Mouse (Mus musculus) intestine, embryonic 15.5 days (tissue): Measurements from ENCODE around the gene Dmrtb1. TPM values are rescaled to one million over a fixed set of nuclear protein-coding genes. Genes with fewer than 3 reads are reported as not detected.

Source experiments
- ATAC-seq: fragments of 200-750 bp; cut with Nextera tagmentation; 2 replicates; pipeline ENCODE4 v1.8.0; 2017; ENCODE audit warnings: moderate TSS enrichment, moderate library complexity
- H3K27ac ChIP-seq: fragments of 300-500 bp; sonication (generic); 2 replicates; pipeline ENCODE4 v1.5.1; 2015; ENCODE audit warnings: mild to moderate bottlenecking, inconsistent platforms
- H3K27me3 ChIP-seq: fragments of 300-500 bp; sonication (generic); replicated peaks from 2 replicates; pipeline ENCODE4 v1.6.1; 2015; ENCODE audit warnings: inconsistent platforms
- H3K36me3 ChIP-seq: fragments of 300-500 bp; sonication (generic); 2 replicates; pipeline ENCODE4 v1.6.1; 2015; ENCODE audit warnings: inconsistent platforms
- H3K4me1 ChIP-seq: fragments of 300-500 bp; sonication (generic); replicated peaks from 2 replicates; pipeline ENCODE4 v1.6.1; 2015; ENCODE audit warnings: inconsistent platforms
- H3K4me2 ChIP-seq: fragments of 300-500 bp; sonication (generic); replicated peaks from 2 replicates; pipeline ENCODE4 v1.6.1; 2015; ENCODE audit warnings: mild to moderate bottlenecking, inconsistent platforms
- H3K4me3 ChIP-seq: fragments of 300-500 bp; sonication (generic); replicated peaks from 2 replicates; pipeline ENCODE4 v1.5.1; 2015; ENCODE audit warnings: inconsistent platforms
- H3K9ac ChIP-seq: fragments of 300-500 bp; sonication (generic); 2 replicates; pipeline ENCODE4 v1.6.1; 2015; ENCODE audit warnings: inconsistent platforms
- H3K9me3 ChIP-seq: fragments of 300-500 bp; sonication (generic); 2 replicates; pipeline ENCODE4 v1.6.1; 2016; ENCODE audit warnings: inconsistent platforms
- WGBS: fragments of 180-500 bp; shearing (Covaris S2); methylation state at CpG from one replicate; pipeline ENCODE4 v1.1.7; 2015; 5-methylcytosine and 5-hydroxymethylcytosine counted together
- polyA plus RNA-seq: library from polyadenylated mRNA; unstranded; fragments of >200 nt; fragmentation: Nextera tagmentation; extraction: Ambion mirVana; gene quantifications from 2 replicates; pipeline ENCODE4 v1.2.1, GENCODE M21; 2015

Dmrtb1 gene
- polyA plus RNA-seq, 1 experiment from 2014 or later = not detected

GRCm38 (mm10) chr4:107674322-107674644 is 9.7 kb downstream of the Dmrtb1 start:
- no peak overlapping the region for H3K27ac ChIP-seq
- H3K27me3 ChIP-seq = 0 out of 2 replicates have a peak, but pooled peaks cover 5% of the 10 kb centered on the region
- H3K4me1 ChIP-seq = no peaks in the 10 kb centered on the region; the same call in 1 of the 2 replicates
- H3K36me3 ChIP-seq = no peaks in the 10 kb centered on the region
- no peak for ATAC-seq
- H3K9ac ChIP-seq = no peak overlapping the region
- WGBS = 28% methylated on average over 5 of the region's 5 CpGs
- H3K9me3 ChIP-seq = no peaks in the 10 kb centered on the region
- 0 out of 2 replicates have a peak overlapping the region, but pooled peaks have one; percentile 17 for H3K4me2 ChIP-seq
- no peak overlapping the region for H3K4me3 ChIP-seq

- Histone ChIP-seq H3K27me3 (0 out of 2 replicates have a peak, but pooled peaks cover 5% of the 10 kb centered on the region), H3K4me3 (no peak overlapping the region), H3K9me3 (no peaks in the 10 kb centered on the region), H3K36me3 (no peaks in the 10 kb centered on the region), H3K27ac (no peak overlapping the region), H3K9ac (no peak overlapping the region), H3K4me1 (no peaks in the 10 kb centered on the region; the same call in 1 of the 2 replicates), H3K4me2 (0 out of 2 replicates have a peak overlapping the region, but pooled peaks have one; percentile 17)
- ATAC-seq = peak; percentile 92
- WGBS = 20% methylated on average over 23 of the region's 23 CpGs
These were observed 10.2 kb downstream of the Dmrtb1 start for GRCm38 (mm10) chr4:107673638-107674321.

- H3K4me2 ChIP-seq = no peak overlapping the region
- H3K9me3 ChIP-seq = no peaks in the 10 kb centered on the region
- no peak for ATAC-seq
- H3K27ac ChIP-seq = no peak overlapping the region
- no peaks in the 10 kb centered on the region for H3K36me3 ChIP-seq
- H3K27me3 ChIP-seq = 0 out of 2 replicates have a peak, but pooled peaks cover 5% of the 10 kb centered on the region
- no peak overlapping the region for H3K4me3 ChIP-seq
- WGBS = 62% methylated on average over 5 of the region's 5 CpGs
- H3K9ac ChIP-seq = no peak overlapping the region
- no peaks in the 10 kb centered on the region; the same call in 1 of the 2 replicates for H3K4me1 ChIP-seq
These were observed 13.3 kb downstream of the Dmrtb1 start for GRCm38 (mm10) chr4:107670731-107671130.

GRCm38 (mm10) chr4:107668514-107668913 is 15.5 kb downstream of the Dmrtb1 start:
- Histone ChIP-seq H3K27ac (no peak overlapping the region), H3K27me3 (0 out of 2 replicates have a peak, but pooled peaks cover 5% of the 10 kb centered on the region), H3K4me2 (no peak overlapping the region), H3K9ac (no peak overlapping the region), H3K9me3 (no peaks in the 10 kb centered on the region), H3K36me3 (no peaks in the 10 kb centered on the region), H3K4me3 (no peak overlapping the region), H3K4me1 (no peaks in the 10 kb centered on the region)
- WGBS = 79% methylated on average over 2 of the region's 2 CpGs
- no peak for ATAC-seq

DNA sequence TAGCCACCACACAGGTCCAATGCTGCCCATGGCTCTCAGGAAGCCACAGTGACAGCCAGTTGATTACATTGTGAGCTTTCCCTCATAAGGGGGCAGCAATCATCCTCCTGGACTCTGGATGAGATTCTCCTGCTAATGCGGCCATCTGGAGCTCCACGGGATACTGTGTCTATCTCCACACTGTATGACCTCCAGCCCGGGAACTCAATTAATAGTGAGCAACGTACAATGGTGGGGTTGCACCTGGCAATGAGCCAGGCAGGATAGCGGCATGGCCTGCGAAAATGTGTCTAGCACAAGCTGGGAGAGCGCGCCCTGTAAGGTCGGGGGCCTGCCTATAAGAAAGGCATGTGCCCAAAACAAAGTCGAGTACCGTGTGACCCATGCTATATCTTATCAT is 23.4 kb downstream of the Dmrtb1 start:
- no peak overlapping the region for H3K4me2 ChIP-seq
- no peaks in the 10 kb centered on the region; the same call in 1 of the 2 replicates for H3K27me3 ChIP-seq
- no peaks in the 10 kb centered on the region for H3K36me3 ChIP-seq
- ATAC-seq = no peak
- H3K9me3 ChIP-seq = no peaks in the 10 kb centered on the region
- WGBS = 91% methylated on average over 11 of the region's 11 CpGs
- H3K4me3 ChIP-seq = no peak overlapping the region
- no peak overlapping the region for H3K9ac ChIP-seq
- H3K27ac ChIP-seq = no peak overlapping the region
- 0 out of 2 replicates have a peak, but pooled peaks cover 2% of the 10 kb centered on the region for H3K4me1 ChIP-seq

- H3K9ac ChIP-seq = no peak overlapping the region
- no peak overlapping the region for H3K4me3 ChIP-seq
- WGBS = 60% methylated on average over 5 of the region's 5 CpGs
- no peak; the same call in 1 of the 2 replicates for ATAC-seq
- no peak overlapping the region for H3K4me2 ChIP-seq
- no peak overlapping the region for H3K27ac ChIP-seq
- no peaks in the 10 kb centered on the region for H3K36me3 ChIP-seq
- no peaks in the 10 kb centered on the region for H3K9me3 ChIP-seq
- H3K4me1 ChIP-seq = peaks cover 2% of the 10 kb centered on the region; the same call in 1 of the 2 replicates
- peaks cover 3% of the 10 kb centered on the region; the same call in 1 of the 2 replicates for H3K27me3 ChIP-seq
These were observed 30.8 kb downstream of the Dmrtb1 start for GRCm38 (mm10) chr4:107653280-107653643.

- H3K36me3 ChIP-seq = no peaks in the 10 kb centered on the region
- H3K9ac ChIP-seq = no peak overlapping the region
- WGBS = 8% methylated on average over 7 of the region's 7 CpGs
- H3K9me3 ChIP-seq = no peaks in the 10 kb centered on the region
- peak overlapping the region; percentile 12; the same call in 1 of the 2 replicates for H3K4me2 ChIP-seq
- no peak overlapping the region for H3K27ac ChIP-seq
- H3K4me1 ChIP-seq = peaks cover 2% of the 10 kb centered on the region; the same call in 1 of the 2 replicates
- H3K4me3 ChIP-seq = no peak overlapping the region
- peaks cover 3% of the 10 kb centered on the region; the same call in 1 of the 2 replicates for H3K27me3 ChIP-seq
- peak; percentile 90 for ATAC-seq
These were observed 31.3 kb downstream of the Dmrtb1 start for GRCm38 (mm10) chr4:107652598-107653279.

GRCm38 (mm10) chr4:107651021-107651496 is 33.0 kb downstream of the Dmrtb1 start:
- H3K27ac ChIP-seq = no peak overlapping the region
- no peaks in the 10 kb centered on the region; the same call in 1 of the 2 replicates for H3K4me1 ChIP-seq
- H3K36me3 ChIP-seq = no peaks in the 10 kb centered on the region
- H3K4me2 ChIP-seq = no peak overlapping the region
- 33% methylated on average over 12 of the region's 12 CpGs for WGBS
- ATAC-seq = no peak
- 0 out of 2 replicates have a peak, but pooled peaks cover 3% of the 10 kb centered on the region for H3K27me3 ChIP-seq
- H3K9ac ChIP-seq = no peak overlapping the region
- H3K4me3 ChIP-seq = no peak overlapping the region
- no peaks in the 10 kb centered on the region for H3K9me3 ChIP-seq

DNA sequence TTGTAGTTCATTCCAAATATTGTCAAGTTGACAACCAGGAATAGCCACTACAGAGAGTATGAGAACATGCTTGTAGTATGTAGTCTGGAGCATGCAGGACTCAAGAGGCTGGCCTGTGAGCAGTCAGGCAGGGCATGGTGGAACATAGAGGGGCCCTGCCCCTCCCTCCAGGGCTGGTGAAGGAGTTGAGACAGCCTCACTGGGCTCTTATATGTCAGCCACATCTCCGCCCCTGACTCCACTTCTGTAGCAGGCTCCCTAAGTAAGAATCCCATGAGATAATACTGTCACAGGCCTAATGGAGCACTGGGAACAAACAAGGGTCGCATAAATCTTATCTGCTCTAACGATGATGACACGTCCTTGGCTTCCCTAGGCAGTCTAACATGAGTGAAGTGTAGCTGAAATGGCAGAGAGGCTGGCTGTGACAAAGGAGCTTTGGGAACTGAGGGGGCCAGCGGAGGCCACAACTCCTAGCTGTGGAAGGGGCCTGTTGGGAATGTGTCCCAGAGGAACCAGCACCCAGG is 35.0 kb downstream of the Dmrtb1 start:
- H3K4me1 ChIP-seq = no peaks in the 10 kb centered on the region; the same call in 1 of the 2 replicates
- no peak overlapping the region for H3K27ac ChIP-seq
- H3K4me3 ChIP-seq = no peak overlapping the region
- 0 out of 2 replicates have a peak, but pooled peaks cover 3% of the 10 kb centered on the region for H3K27me3 ChIP-seq
- H3K9ac ChIP-seq = no peak overlapping the region
- H3K4me2 ChIP-seq = no peak overlapping the region
- WGBS = 69% methylated on average over 5 of the region's 5 CpGs
- H3K9me3 ChIP-seq = no peaks in the 10 kb centered on the region
- ATAC-seq = no peak
- H3K36me3 ChIP-seq = no peaks in the 10 kb centered on the region

- Histone ChIP-seq H3K4me3 (no peak overlapping the region), H3K4me1 (peaks cover 10% of the 10 kb centered on the region), H3K36me3 (no peaks in the 10 kb centered on the region), H3K27ac (no peak overlapping the region), H3K4me2 (no peak overlapping the region), H3K27me3 (no peaks in the 10 kb centered on the region), H3K9me3 (no peaks in the 10 kb centered on the region), H3K9ac (no peak overlapping the region)
- 62% methylated on average over 4 of the region's 4 CpGs for WGBS
- ATAC-seq = no peak; the same call in 1 of the 2 replicates
These were observed 42.4 kb downstream of the Dmrtb1 start for GRCm38 (mm10) chr4:107641624-107642023.

- Histone ChIP-seq H3K9me3 (no peaks in the 10 kb centered on the region), H3K4me1 (peaks cover 10% of the 10 kb centered on the region), H3K27ac (peak overlapping the region; percentile 58), H3K9ac (no peak overlapping the region), H3K4me2 (no peak overlapping the region), H3K4me3 (no peak overlapping the region), H3K27me3 (no peaks in the 10 kb centered on the region), H3K36me3 (no peaks in the 10 kb centered on the region)
- 60% methylated on average over 10 of the region's 10 CpGs for WGBS
- no peak for ATAC-seq
These were observed 45.7 kb downstream of the Dmrtb1 start for GRCm38 (mm10) chr4:107638303-107638702.

GRCm38 (mm10) chr4:107637670-107638069 is 46.4 kb downstream of the Dmrtb1 start:
- no peak overlapping the region for H3K4me2 ChIP-seq
- H3K4me1 ChIP-seq = peaks cover 10% of the 10 kb centered on the region
- no peak overlapping the region for H3K9ac ChIP-seq
- H3K9me3 ChIP-seq = no peaks in the 10 kb centered on the region
- no peak for ATAC-seq
- H3K4me3 ChIP-seq = no peak overlapping the region
- WGBS = 71% methylated on average over 3 of the region's 3 CpGs
- no peaks in the 10 kb centered on the region for H3K27me3 ChIP-seq
- H3K27ac ChIP-seq = peak overlapping the region; percentile 58; the same call in 1 of the 2 replicates
- no peaks in the 10 kb centered on the region for H3K36me3 ChIP-seq
